Mouse (Mus musculus): ENCODE results near the gene Cx3cl1. TPM values are rescaled to one million over a fixed set of nuclear protein-coding genes. Genes with fewer than 3 reads are reported as not detected.

The Cx3cl1 gene
- polyA plus RNA-seq (2015; fragmentation: Nextera tagmentation; extraction: Ambion mirVana): 0.47 and 0.79 TPM in 2 replicates

GRCm38 (mm10) chr8:94771941-94772670 is at the start of gene Cx3cl1:
Gene Cx3cl1 (plus strand): TSS chr8:94772009.
- Histone ChIP-seq H3K9ac (replicated peaks) (peak within 1 kb of the TSS; percentile 44), H3K4me2 (ENCODE audit: low read depth, low read length) (peak within 1 kb of the TSS; percentile 74), H3K4me1 (ENCODE audit: insufficient read depth) (peaks cover 14% of the 10 kb centered on the region), H3K36me3 (replicated peaks; ENCODE audit: insufficient read depth, low read length) (no peaks in the 10 kb centered on the region), H3K27ac (ENCODE audit: low read depth) (no peak within 1 kb of the TSS), H3K9me3 (ENCODE audit: low read length) (no peaks in the 10 kb centered on the region), H3K27me3 (ENCODE audit: insufficient read depth, low read length) (peaks cover 66% of the 10 kb centered on the region), H3K4me3 (ENCODE audit: low read depth, low read length) (peak within 1 kb of the TSS; percentile 40)
- peak; percentile 54 for DNase-seq
- ATAC-seq: peak; percentile 56
- WGBS (ENCODE audit: insufficient replicate concordance): 2% methylated on average over 38 of the region's 38 CpGs
- TF ChIP-seq CTCF (IDR thresholded peaks at IDR 0.05; ENCODE audit: low read depth) (no peak), EP300 (IDR thresholded peaks at IDR 0.05; ENCODE audit: low read depth) (no peak)

- no peak overlapping the region for H3K4me3 ChIP-seq (ENCODE audit: low read depth, low read length)
- no peaks in the 10 kb centered on the region for H3K27me3 ChIP-seq (ENCODE audit: insufficient read depth, low read length)
- no peak overlapping the region for H3K27ac ChIP-seq (ENCODE audit: low read depth)
- H3K4me1 ChIP-seq (ENCODE audit: insufficient read depth): peaks cover 5% of the 10 kb centered on the region; the same call in 1 of the 2 replicates
- TF ChIP-seq EP300 (IDR thresholded peaks at IDR 0.05; ENCODE audit: low read depth) (no peak), CTCF (IDR thresholded peaks at IDR 0.05; ENCODE audit: low read depth) (no peak)
- H3K36me3 ChIP-seq (replicated peaks; ENCODE audit: insufficient read depth, low read length): no peaks in the 10 kb centered on the region
- H3K9me3 ChIP-seq (ENCODE audit: low read length): no peaks in the 10 kb centered on the region
- DNase-seq (no peak), ATAC-seq (no peak)
- no peak overlapping the region for H3K4me2 ChIP-seq (ENCODE audit: low read depth, low read length)
- WGBS (ENCODE audit: insufficient replicate concordance): 66% methylated on average over 5 of the region's 5 CpGs
- H3K9ac ChIP-seq (replicated peaks): no peak overlapping the region
These were observed 45.8 kb upstream of the Cx3cl1 start for GRCm38 (mm10) chr8:94725998-94726397.

- Histone ChIP-seq H3K9me3 (ENCODE audit: low read length) (no peaks in the 10 kb centered on the region), H3K36me3 (replicated peaks; ENCODE audit: insufficient read depth, low read length) (no peaks in the 10 kb centered on the region), H3K27ac (ENCODE audit: low read depth) (peak overlapping the region; percentile 60; the same call in 1 of the 2 replicates), H3K4me2 (ENCODE audit: low read depth, low read length) (no peak overlapping the region), H3K4me3 (ENCODE audit: low read depth, low read length) (no peak overlapping the region), H3K4me1 (ENCODE audit: insufficient read depth) (peaks cover 18% of the 10 kb centered on the region), H3K9ac (replicated peaks) (no peak overlapping the region; the same call in 1 of the 2 replicates), H3K27me3 (ENCODE audit: insufficient read depth, low read length) (no peaks in the 10 kb centered on the region)
- WGBS (ENCODE audit: insufficient replicate concordance): 60% methylated on average over 4 of the region's 4 CpGs
- TF ChIP-seq EP300 (IDR thresholded peaks at IDR 0.05; ENCODE audit: low read depth): no peak
- TF ChIP-seq CTCF (IDR thresholded peaks at IDR 0.05; ENCODE audit: low read depth): no peak
- peak; percentile 48 for DNase-seq
- ATAC-seq: peak; percentile 49
These were observed 42.5 kb upstream of the Cx3cl1 start for GRCm38 (mm10) chr8:94729301-94729700.

- Histone ChIP-seq H3K27ac (ENCODE audit: low read depth) (peak overlapping the region; percentile 97), H3K36me3 (replicated peaks; ENCODE audit: insufficient read depth, low read length) (no peaks in the 10 kb centered on the region), H3K4me2 (ENCODE audit: low read depth, low read length) (peak overlapping the region; percentile 52), H3K27me3 (ENCODE audit: insufficient read depth, low read length) (no peaks in the 10 kb centered on the region), H3K9ac (replicated peaks) (peak overlapping the region; percentile 28), H3K9me3 (ENCODE audit: low read length) (no peaks in the 10 kb centered on the region), H3K4me3 (ENCODE audit: low read depth, low read length) (no peak overlapping the region), H3K4me1 (ENCODE audit: insufficient read depth) (peaks cover 35% of the 10 kb centered on the region)
- ATAC-seq: peak; percentile 98
- TF ChIP-seq EP300 (IDR thresholded peaks at IDR 0.05; ENCODE audit: low read depth) (peak; percentile 97), CTCF (IDR thresholded peaks at IDR 0.05; ENCODE audit: low read depth) (0 out of 2 replicates have a peak, but pooled peaks have one; percentile 16)
- WGBS (ENCODE audit: insufficient replicate concordance): 41% methylated on average over 5 of the region's 5 CpGs
- peak; percentile 85 for DNase-seq
These were observed 37.9 kb upstream of the Cx3cl1 start for GRCm38 (mm10) chr8:94733821-94734465.

GRCm38 (mm10) chr8:94734735-94735350 is 37.0 kb upstream of the Cx3cl1 start:
- peak overlapping the region; percentile 36; the same call in 1 of the 2 replicates for H3K9ac ChIP-seq (replicated peaks)
- no peaks in the 10 kb centered on the region for H3K36me3 ChIP-seq (replicated peaks; ENCODE audit: insufficient read depth, low read length)
- peak overlapping the region; percentile 97 for H3K27ac ChIP-seq (ENCODE audit: low read depth)
- DNase-seq: no peak
- ATAC-seq: no peak
- H3K9me3 ChIP-seq (ENCODE audit: low read length): no peaks in the 10 kb centered on the region
- 82% methylated on average over 7 of the region's 7 CpGs for WGBS (ENCODE audit: insufficient replicate concordance)
- H3K4me2 ChIP-seq (ENCODE audit: low read depth, low read length): 0 out of 2 replicates have a peak overlapping the region, but pooled peaks have one; percentile 52
- peaks cover 30% of the 10 kb centered on the region for H3K4me1 ChIP-seq (ENCODE audit: insufficient read depth)
- H3K4me3 ChIP-seq (ENCODE audit: low read depth, low read length): no peak overlapping the region
- H3K27me3 ChIP-seq (ENCODE audit: insufficient read depth, low read length): no peaks in the 10 kb centered on the region
- no peak for TF ChIP-seq EP300 (IDR thresholded peaks at IDR 0.05; ENCODE audit: low read depth)
- TF ChIP-seq CTCF (IDR thresholded peaks at IDR 0.05; ENCODE audit: low read depth): no peak

Data from liver, postnatal 0 days (tissue).